Mouse (Mus musculus): ENCODE results near the gene Klf12. TPM values are rescaled to one million over a fixed set of nuclear protein-coding genes. Genes with fewer than 3 reads are reported as not detected.

Klf12 gene
- polyA plus RNA-seq, 2 experiments: 2.8 to 3.2 TPM

- Histone ChIP-seq H3K4me1 (replicated peaks; ENCODE audit: control insufficient read depth in 2 of 2, insufficient read depth in 2 of 2, low read length in 1 of 2) (no peaks in the 10 kb centered on the region), H3K4me2 (ENCODE audit: low read depth) (no peak overlapping the region), H3K27ac (no peak overlapping the region)
These were observed 2.7 kb downstream of the Klf12 start for GRCm38 (mm10) chr14:100281734-100282133.

DNA sequence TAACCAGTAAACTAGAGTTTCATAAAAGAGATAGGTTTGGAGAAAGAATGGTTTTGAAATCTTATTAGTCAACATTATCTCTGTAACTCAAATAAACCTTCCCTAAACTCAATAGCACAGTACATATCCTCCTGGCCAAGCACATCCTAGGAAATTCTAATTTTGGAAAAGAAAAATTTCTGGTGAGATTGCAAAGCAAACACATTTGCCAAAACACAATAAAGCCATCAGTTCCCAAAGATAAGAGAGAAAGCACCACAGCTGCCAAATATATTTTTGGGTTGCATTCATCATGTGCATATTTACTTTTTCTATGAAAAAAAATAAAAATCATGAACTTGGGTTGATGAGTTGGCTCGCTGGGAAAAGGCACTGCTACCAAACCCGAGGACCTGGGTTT, 10.3 kb downstream of the Klf12 start:
- no peak overlapping the region for H3K4me3 ChIP-seq (ENCODE audit: insufficient read depth in 1 of 2, low read depth in 2 of 2, low read length in 2 of 2)
- no peak overlapping the region for H3K4me2 ChIP-seq (ENCODE audit: low read depth)
- no peaks in the 10 kb centered on the region for H3K4me1 ChIP-seq (replicated peaks; ENCODE audit: control insufficient read depth in 2 of 2, insufficient read depth in 2 of 2, low read length in 1 of 2)
- 43% methylated on average over 2 of the region's 2 CpGs for WGBS (ENCODE audit: insufficient replicate concordance)
- TF ChIP-seq EP300 (IDR thresholded peaks at IDR 0.05; ENCODE audit: low read depth): no peak
- no peak for TF ChIP-seq CTCF (IDR thresholded peaks at IDR 0.05; ENCODE audit: low read depth)
- no peak overlapping the region for H3K27ac ChIP-seq
- H3K27me3 ChIP-seq (ENCODE audit: control insufficient read depth, insufficient read depth, low read length): no peaks in the 10 kb centered on the region
- H3K36me3 ChIP-seq (replicated peaks; ENCODE audit: control insufficient read depth, insufficient read depth, low read depth): no peaks in the 10 kb centered on the region
- no peaks in the 10 kb centered on the region for H3K9me3 ChIP-seq (ENCODE audit: control insufficient read depth, low read length)
- no peak for ATAC-seq (ENCODE audit: insufficient read depth)
- H3K9ac ChIP-seq (replicated peaks): no peak overlapping the region
- no peak for DNase-seq (ENCODE audit: low read depth in 3 of 3, low spot score in 3 of 3)

More at GRCm38 (mm10) chr14:100281734-100282133, 2.7 kb downstream of the Klf12 start:
- WGBS (ENCODE audit: insufficient replicate concordance): 21% methylated on average over 3 of the region's 3 CpGs
- Histone ChIP-seq H3K9me3 (ENCODE audit: control insufficient read depth, low read length) (no peaks in the 10 kb centered on the region), H3K27me3 (ENCODE audit: control insufficient read depth, insufficient read depth, low read length) (peaks cover 25% of the 10 kb centered on the region), H3K4me3 (ENCODE audit: insufficient read depth in 1 of 2, low read depth in 2 of 2, low read length in 2 of 2) (no peak overlapping the region), H3K9ac (replicated peaks) (no peak overlapping the region), H3K36me3 (replicated peaks; ENCODE audit: control insufficient read depth, insufficient read depth, low read depth) (no peaks in the 10 kb centered on the region)
- DNase-seq (ENCODE audit: low read depth in 3 of 3, low spot score in 3 of 3): no peak
- TF ChIP-seq EP300 (IDR thresholded peaks at IDR 0.05; ENCODE audit: low read depth) (no peak), CTCF (IDR thresholded peaks at IDR 0.05; ENCODE audit: low read depth) (no peak)
- no peak for ATAC-seq (ENCODE audit: insufficient read depth)

GRCm38 (mm10) chr14:100260531-100260930, 23.9 kb downstream of the Klf12 start:
- no peak overlapping the region for H3K4me2 ChIP-seq (ENCODE audit: low read depth)
- H3K27me3 ChIP-seq (ENCODE audit: control insufficient read depth, insufficient read depth, low read length): no peaks in the 10 kb centered on the region
- no peak for ATAC-seq (ENCODE audit: insufficient read depth)
- no peak for TF ChIP-seq EP300 (IDR thresholded peaks at IDR 0.05; ENCODE audit: low read depth)
- TF ChIP-seq CTCF (IDR thresholded peaks at IDR 0.05; ENCODE audit: low read depth): no peak
- 26% methylated on average over 4 of the region's 4 CpGs for WGBS (ENCODE audit: insufficient replicate concordance)
- no peak overlapping the region for H3K27ac ChIP-seq
- H3K9me3 ChIP-seq (ENCODE audit: control insufficient read depth, low read length): no peaks in the 10 kb centered on the region
- 0 out of 4 replicates have a peak, but pooled peaks cover 0 to 2% of the 10 kb centered on the region in 2 experiments for H3K4me1 ChIP-seq (replicated peaks; ENCODE audit: control insufficient read depth in 2 of 2, insufficient read depth in 2 of 2, low read length in 1 of 2)
- DNase-seq (ENCODE audit: low read depth in 3 of 3, low spot score in 3 of 3): no peak
- no peaks in the 10 kb centered on the region for H3K36me3 ChIP-seq (replicated peaks; ENCODE audit: control insufficient read depth, insufficient read depth, low read depth)
- H3K9ac ChIP-seq (replicated peaks): no peak overlapping the region
- H3K4me3 ChIP-seq (ENCODE audit: insufficient read depth in 1 of 2, low read depth in 2 of 2, low read length in 2 of 2): no peak overlapping the region

DNA sequence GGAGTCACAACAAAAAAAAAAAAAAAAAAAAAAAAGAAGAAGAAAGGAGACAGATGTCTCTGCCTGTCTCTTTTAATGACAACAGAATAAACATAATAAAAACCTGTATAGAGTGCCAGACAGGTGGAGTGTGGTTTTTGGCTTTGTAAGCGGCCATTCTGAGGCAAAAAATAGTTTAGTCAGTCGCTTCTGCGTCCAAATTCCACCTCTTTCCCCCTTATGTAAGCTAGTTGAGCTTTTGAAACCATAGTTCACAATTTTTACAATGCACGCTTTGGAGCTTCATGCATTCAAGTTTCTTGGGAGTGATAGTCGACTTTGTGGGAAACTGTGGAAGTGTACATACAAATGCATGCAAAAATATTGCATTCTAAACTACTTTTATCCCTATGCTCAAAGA, 41.4 kb downstream of the Klf12 start:
- no peak for TF ChIP-seq EP300 (IDR thresholded peaks at IDR 0.05; ENCODE audit: low read depth)
- TF ChIP-seq CTCF (IDR thresholded peaks at IDR 0.05; ENCODE audit: low read depth): no peak
- no peak overlapping the region for H3K9ac ChIP-seq (replicated peaks)
- no peak for DNase-seq (ENCODE audit: low read depth in 3 of 3, low spot score in 3 of 3)
- H3K4me2 ChIP-seq (ENCODE audit: low read depth): no peak overlapping the region
- no peaks in the 10 kb centered on the region for H3K9me3 ChIP-seq (ENCODE audit: control insufficient read depth, low read length)
- no peaks in the 10 kb centered on the region for H3K36me3 ChIP-seq (replicated peaks; ENCODE audit: control insufficient read depth, insufficient read depth, low read depth)
- ATAC-seq (ENCODE audit: insufficient read depth): no peak
- no peak overlapping the region for H3K4me3 ChIP-seq (ENCODE audit: insufficient read depth in 1 of 2, low read depth in 2 of 2, low read length in 2 of 2)
- WGBS (ENCODE audit: insufficient replicate concordance): 59% methylated on average over 5 of the region's 5 CpGs
- no peak overlapping the region for H3K27ac ChIP-seq
- no peaks in the 10 kb centered on the region for H3K27me3 ChIP-seq (ENCODE audit: control insufficient read depth, insufficient read depth, low read length)
- H3K4me1 ChIP-seq (replicated peaks; ENCODE audit: control insufficient read depth in 2 of 2, insufficient read depth in 2 of 2, low read length in 1 of 2): no peaks in the 10 kb centered on the region

GRCm38 (mm10) chr14:100239874-100240273, 44.6 kb downstream of the Klf12 start:
- H3K4me2 ChIP-seq (ENCODE audit: low read depth): no peak overlapping the region
- TF ChIP-seq EP300 (IDR thresholded peaks at IDR 0.05; ENCODE audit: low read depth) (no peak), CTCF (IDR thresholded peaks at IDR 0.05; ENCODE audit: low read depth) (no peak)
- no peak overlapping the region for H3K9ac ChIP-seq (replicated peaks)
- no peaks in the 10 kb centered on the region for H3K36me3 ChIP-seq (replicated peaks; ENCODE audit: control insufficient read depth, insufficient read depth, low read depth)
- H3K9me3 ChIP-seq (ENCODE audit: control insufficient read depth, low read length): no peaks in the 10 kb centered on the region
- ATAC-seq (ENCODE audit: insufficient read depth) (no peak), DNase-seq (ENCODE audit: low read depth in 3 of 3, low spot score in 3 of 3) (no peak)
- no peaks in the 10 kb centered on the region for H3K27me3 ChIP-seq (ENCODE audit: control insufficient read depth, insufficient read depth, low read length)
- no peak overlapping the region for H3K4me3 ChIP-seq (ENCODE audit: insufficient read depth in 1 of 2, low read depth in 2 of 2, low read length in 2 of 2)
- H3K4me1 ChIP-seq (replicated peaks; ENCODE audit: control insufficient read depth in 2 of 2, insufficient read depth in 2 of 2, low read length in 1 of 2): peaks cover 0 to 2% of the 10 kb centered on the region in 2 experiments; a peak in 1 of 4 replicates
- 73% methylated on average over 4 of the region's 4 CpGs for WGBS (ENCODE audit: insufficient replicate concordance)
- H3K27ac ChIP-seq: no peak overlapping the region
